Mouse (Mus musculus): Measurements from ENCODE around the gene Ssu72. TPM values are rescaled to one million over a fixed set of nuclear protein-coding genes. Genes with fewer than 3 reads are reported as not detected.

Gene Ssu72
- polyA plus RNA-seq, 1 experiment = 92.4 TPM

DNA sequence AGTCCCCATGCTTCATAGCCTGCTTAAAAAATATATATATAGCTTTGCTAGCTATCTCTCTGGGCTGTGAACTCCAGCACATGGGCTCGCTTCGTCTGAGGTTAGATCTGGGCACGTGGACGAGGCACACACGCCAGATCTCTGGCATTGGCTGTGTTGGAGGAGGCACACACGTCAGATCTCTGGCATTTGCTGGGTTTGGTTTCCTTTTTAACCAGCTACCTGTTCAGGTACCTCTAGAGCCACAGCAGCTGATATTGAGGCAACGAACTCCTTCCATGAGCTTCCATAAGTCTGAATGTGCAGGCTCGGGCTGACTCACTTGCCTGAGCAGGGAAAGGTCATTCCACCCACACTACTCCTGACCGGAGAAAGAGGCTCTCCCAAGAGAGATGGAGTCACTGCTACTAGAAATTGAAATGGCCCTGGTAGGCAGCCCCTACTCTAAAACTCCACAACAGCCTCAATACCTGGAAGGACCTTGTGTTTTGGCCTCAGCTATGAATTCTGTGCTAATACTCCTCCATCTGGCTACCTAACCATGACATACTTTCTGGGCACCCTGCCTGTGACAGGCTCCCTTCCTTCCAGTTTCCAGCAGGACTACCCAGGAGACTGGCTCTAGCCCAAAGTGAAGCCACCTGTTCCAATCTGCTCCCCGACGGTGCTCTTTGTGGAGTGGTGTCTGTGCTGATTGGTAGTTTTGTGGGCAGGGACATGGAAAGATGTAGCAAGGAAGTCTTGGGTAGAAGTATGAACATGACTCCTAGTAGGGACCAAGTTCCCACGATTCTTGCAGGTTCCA, 13.8 kb upstream of the Ssu72 start:
- no peaks in the 10 kb centered on the region for H3K79me2 ChIP-seq (ENCODE audit: control insufficient read depth, insufficient read depth)
- H3K36me3 ChIP-seq (ENCODE audit: control insufficient read depth, insufficient read depth) = no peaks in the 10 kb centered on the region
- TF ChIP-seq MAX (IDR thresholded peaks at IDR 0.05) (no peak), MYOG (IDR thresholded peaks at IDR 0.05; ENCODE audit: control insufficient read depth, extremely low read depth, insufficient read length) (no peak), CEBPB (IDR thresholded peaks at IDR 0.05; ENCODE audit: low read depth) (no peak), USF1 (IDR thresholded peaks at IDR 0.05; ENCODE audit: low read depth) (no peak), FOSL1 (IDR thresholded peaks at IDR 0.05; ENCODE audit: insufficient read depth, low read length, poor library complexity, severe bottlenecking) (no peak), MYOD1 (IDR thresholded peaks at IDR 0.05; ENCODE audit: control insufficient read depth, insufficient read length, low read depth) (no peak), CTCF (IDR thresholded peaks at IDR 0.05; ENCODE audit: control insufficient read depth, insufficient read depth, insufficient read length) (no peak)
- H3K79me3 ChIP-seq (ENCODE audit: low read depth) = no peaks in the 10 kb centered on the region
- no peak overlapping the region for H3K4me3 ChIP-seq (ENCODE audit: insufficient read depth, poor library complexity, severe bottlenecking)
- no peak overlapping the region for H3ac ChIP-seq (ENCODE audit: control insufficient read depth, insufficient read length, low read depth)
- peaks cover 5% of the 10 kb centered on the region for H3K27me3 ChIP-seq (ENCODE audit: control insufficient read depth, insufficient read depth, insufficient read length)

DNA sequence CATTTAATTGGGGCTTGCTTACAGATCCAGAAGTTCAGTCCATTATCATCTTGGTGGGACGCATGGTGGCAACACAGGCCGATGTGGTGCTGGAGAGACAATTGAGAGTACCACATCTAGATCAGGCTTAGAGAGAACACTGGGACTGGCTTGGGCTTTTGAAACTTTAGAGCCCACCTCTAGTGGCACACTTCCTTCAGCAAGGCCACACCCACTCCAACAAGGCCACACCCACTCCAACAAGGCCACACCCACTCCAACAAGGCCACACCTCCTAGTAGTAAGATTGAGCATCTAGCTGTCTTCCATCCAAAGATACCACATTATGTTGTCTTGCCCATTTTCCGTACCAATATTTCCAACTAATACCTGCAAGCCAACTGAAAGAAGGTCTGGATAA, 12.2 kb upstream of the Ssu72 start:
- no peak overlapping the region for H3ac ChIP-seq (ENCODE audit: control insufficient read depth, insufficient read length, low read depth)
- TF ChIP-seq FOSL1 (IDR thresholded peaks at IDR 0.05; ENCODE audit: insufficient read depth, low read length, poor library complexity, severe bottlenecking) (no peak), CEBPB (IDR thresholded peaks at IDR 0.05; ENCODE audit: low read depth) (no peak), MYOD1 (IDR thresholded peaks at IDR 0.05; ENCODE audit: control insufficient read depth, insufficient read length, low read depth) (no peak), MYOG (IDR thresholded peaks at IDR 0.05; ENCODE audit: control insufficient read depth, extremely low read depth, insufficient read length) (no peak), CTCF (IDR thresholded peaks at IDR 0.05; ENCODE audit: control insufficient read depth, insufficient read depth, insufficient read length) (no peak), MAX (IDR thresholded peaks at IDR 0.05) (no peak), USF1 (IDR thresholded peaks at IDR 0.05; ENCODE audit: low read depth) (no peak)
- no peaks in the 10 kb centered on the region for H3K79me2 ChIP-seq (ENCODE audit: control insufficient read depth, insufficient read depth)

DNA sequence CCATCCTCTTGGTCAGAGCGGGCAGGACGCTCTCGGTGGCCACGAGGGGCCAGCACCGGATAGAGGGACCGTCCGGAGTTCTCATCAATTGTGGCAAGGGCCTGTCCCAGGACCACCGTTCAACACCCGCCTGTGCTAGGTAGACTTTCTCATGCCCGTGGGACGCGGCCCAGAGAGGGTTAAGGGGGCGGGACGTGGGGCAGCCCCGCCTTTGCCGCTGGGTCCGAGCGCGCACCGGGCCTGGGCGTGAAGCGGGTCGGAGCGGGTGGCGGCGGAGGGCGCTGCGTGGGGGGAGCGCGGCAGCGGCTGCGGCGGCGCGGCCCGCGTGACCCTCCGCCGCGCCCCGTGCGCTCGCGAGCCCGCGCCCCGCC, 10.5 kb upstream of the Ssu72 start, which contains the start of gene Fndc10:
Fndc10 (plus strand) TSS at position 232 of the 371 bp plus-strand sequence.
- no peaks in the 10 kb centered on the region for H3K36me3 ChIP-seq (ENCODE audit: control insufficient read depth, insufficient read depth)
- peak within 1 kb of the TSS; percentile 73 for H3ac ChIP-seq (ENCODE audit: control insufficient read depth, insufficient read length, low read depth)
- TF ChIP-seq MAX (IDR thresholded peaks at IDR 0.05) (no peak), FOSL1 (IDR thresholded peaks at IDR 0.05; ENCODE audit: insufficient read depth, low read length, poor library complexity, severe bottlenecking) (no peak), USF1 (IDR thresholded peaks at IDR 0.05; ENCODE audit: low read depth) (no peak), MYOD1 (IDR thresholded peaks at IDR 0.05; ENCODE audit: control insufficient read depth, insufficient read length, low read depth) (no peak), MYOG (IDR thresholded peaks at IDR 0.05; ENCODE audit: control insufficient read depth, extremely low read depth, insufficient read length) (no peak), CTCF (IDR thresholded peaks at IDR 0.05; ENCODE audit: control insufficient read depth, insufficient read depth, insufficient read length) (no peak), CEBPB (IDR thresholded peaks at IDR 0.05; ENCODE audit: low read depth) (no peak)
- H3K4me3 ChIP-seq (ENCODE audit: insufficient read depth, poor library complexity, severe bottlenecking) = peak within 1 kb of the TSS; percentile 37
- H3K79me2 ChIP-seq (ENCODE audit: control insufficient read depth, insufficient read depth) = no peaks in the 10 kb centered on the region
- no peaks in the 10 kb centered on the region for H3K79me3 ChIP-seq (ENCODE audit: low read depth)
- no peaks in the 10 kb centered on the region for H3K27me3 ChIP-seq (ENCODE audit: control insufficient read depth, insufficient read depth, insufficient read length)

More for the DNA sequence above, 12.2 kb upstream of the Ssu72 start:
- no peaks in the 10 kb centered on the region for H3K27me3 ChIP-seq (ENCODE audit: control insufficient read depth, insufficient read depth, insufficient read length)
- no peaks in the 10 kb centered on the region for H3K79me3 ChIP-seq (ENCODE audit: low read depth)
- no peak overlapping the region for H3K4me3 ChIP-seq (ENCODE audit: insufficient read depth, poor library complexity, severe bottlenecking)
- H3K36me3 ChIP-seq (ENCODE audit: control insufficient read depth, insufficient read depth) = no peaks in the 10 kb centered on the region

DNA sequence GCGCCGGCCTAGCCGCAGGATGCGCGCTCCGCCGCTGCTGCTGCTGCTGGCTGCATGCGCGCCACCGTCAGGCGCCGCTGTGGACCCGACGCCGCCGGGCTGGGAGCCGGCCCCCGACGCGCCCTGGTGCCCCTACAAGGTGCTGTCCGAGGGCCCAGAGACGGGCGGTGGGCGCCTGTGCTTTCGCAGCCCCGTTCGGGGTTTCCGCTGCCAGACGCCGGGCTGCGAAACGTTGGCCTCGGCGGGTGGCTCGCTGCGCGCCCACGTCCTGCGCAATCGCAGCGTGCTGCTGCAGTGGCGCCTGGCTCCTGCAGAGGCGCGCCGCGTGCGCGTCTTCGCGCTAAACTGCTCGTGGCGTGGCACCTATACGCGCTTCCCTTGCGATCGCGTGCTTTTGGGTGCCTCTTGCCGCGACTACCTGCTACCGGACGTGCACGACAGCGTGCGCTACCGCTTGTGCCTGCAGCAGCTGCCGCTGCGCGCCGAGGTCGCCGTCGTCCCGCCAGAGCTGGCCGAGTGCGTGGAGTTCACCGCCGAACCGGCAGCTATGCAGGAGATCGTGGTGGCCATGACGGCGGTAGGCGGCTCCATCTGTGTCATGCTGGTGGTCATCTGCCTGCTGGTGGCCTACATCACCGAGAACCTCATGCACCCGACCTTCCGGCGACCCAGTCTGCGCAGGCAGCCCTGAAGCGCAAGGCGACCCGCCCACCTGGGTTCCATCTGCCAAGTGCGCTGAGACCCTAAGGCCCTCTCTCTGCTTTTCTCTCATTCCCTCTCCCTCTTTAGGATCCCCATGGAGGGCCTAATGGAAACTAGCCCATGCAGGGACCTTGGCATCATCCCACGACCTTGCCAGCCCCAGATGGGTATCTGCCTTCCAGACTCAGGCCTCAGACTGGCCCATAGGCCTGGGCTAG, 9.9 kb upstream of the Ssu72 start:
- no peaks in the 10 kb centered on the region for H3K79me3 ChIP-seq (ENCODE audit: low read depth)
- no peak for TF ChIP-seq USF1 (IDR thresholded peaks at IDR 0.05; ENCODE audit: low read depth)
- TF ChIP-seq MAX (IDR thresholded peaks at IDR 0.05) = peak; percentile 85
- no peaks in the 10 kb centered on the region for H3K79me2 ChIP-seq (ENCODE audit: control insufficient read depth, insufficient read depth)
- H3K36me3 ChIP-seq (ENCODE audit: control insufficient read depth, insufficient read depth) = no peaks in the 10 kb centered on the region
- peak overlapping the region; percentile 37 for H3K4me3 ChIP-seq (ENCODE audit: insufficient read depth, poor library complexity, severe bottlenecking)
- H3K27me3 ChIP-seq (ENCODE audit: control insufficient read depth, insufficient read depth, insufficient read length) = no peaks in the 10 kb centered on the region
- peak overlapping the region; percentile 73 for H3ac ChIP-seq (ENCODE audit: control insufficient read depth, insufficient read length, low read depth)

DNA sequence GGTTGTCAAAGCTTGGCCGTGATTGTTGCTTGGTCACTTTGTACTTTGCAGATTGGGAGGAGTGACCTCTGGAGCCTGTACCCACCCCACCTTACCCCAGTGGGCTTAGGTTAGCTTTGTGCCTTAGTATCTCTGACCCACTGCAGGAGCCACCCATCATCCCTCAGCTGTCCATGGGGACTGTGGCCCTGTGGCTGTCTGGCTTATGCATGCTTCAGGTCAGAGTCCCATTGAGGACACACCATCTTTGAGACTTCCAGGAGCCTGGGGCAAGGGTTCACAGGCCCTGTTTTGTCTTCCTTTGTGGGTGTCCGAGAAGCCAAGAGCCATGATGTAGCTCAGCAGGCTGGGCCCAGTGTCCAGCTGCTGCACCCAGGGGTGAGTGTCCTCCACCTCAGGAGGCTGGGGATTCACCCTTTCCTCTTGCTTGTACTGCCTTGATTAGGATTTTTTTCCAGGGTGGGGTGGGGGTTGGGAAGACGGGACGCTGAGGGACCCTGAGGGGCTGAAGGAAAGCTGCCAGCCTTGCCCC, 9.0 kb upstream of the Ssu72 start:
- TF ChIP-seq MYOD1 (IDR thresholded peaks at IDR 0.05; ENCODE audit: control insufficient read depth, insufficient read length, low read depth) (no peak), CEBPB (IDR thresholded peaks at IDR 0.05; ENCODE audit: low read depth) (no peak), USF1 (IDR thresholded peaks at IDR 0.05; ENCODE audit: low read depth) (no peak), FOSL1 (IDR thresholded peaks at IDR 0.05; ENCODE audit: insufficient read depth, low read length, poor library complexity, severe bottlenecking) (no peak), MYOG (IDR thresholded peaks at IDR 0.05; ENCODE audit: control insufficient read depth, extremely low read depth, insufficient read length) (no peak), MAX (IDR thresholded peaks at IDR 0.05) (no peak), CTCF (IDR thresholded peaks at IDR 0.05; ENCODE audit: control insufficient read depth, insufficient read depth, insufficient read length) (no peak)
- no peaks in the 10 kb centered on the region for H3K79me2 ChIP-seq (ENCODE audit: control insufficient read depth, insufficient read depth)
- no peak overlapping the region for H3K4me3 ChIP-seq (ENCODE audit: insufficient read depth, poor library complexity, severe bottlenecking)

More for the DNA sequence above, 9.0 kb upstream of the Ssu72 start:
- Histone ChIP-seq H3K36me3 (ENCODE audit: control insufficient read depth, insufficient read depth) (no peaks in the 10 kb centered on the region), H3ac (ENCODE audit: control insufficient read depth, insufficient read length, low read depth) (no peak overlapping the region), H3K79me3 (ENCODE audit: low read depth) (no peaks in the 10 kb centered on the region), H3K27me3 (ENCODE audit: control insufficient read depth, insufficient read depth, insufficient read length) (no peaks in the 10 kb centered on the region)
